Mouse (Mus musculus): ENCODE data around the gene Azi2. TPM values are rescaled to one million over a fixed set of nuclear protein-coding genes. Genes with fewer than 3 reads are reported as not detected.

Azi2 gene
- polyA plus RNA-seq, 2 experiments: 16.9 to 33.7 TPM

- H3K36me3 ChIP-seq (replicated peaks; ENCODE audit: control insufficient read depth, insufficient read depth, low read depth): peaks cover 6% of the 10 kb centered on the region
- DNase-seq (ENCODE audit: low read depth in 3 of 3, low spot score in 3 of 3) (no peak), ATAC-seq (ENCODE audit: insufficient read depth) (no peak)
- no peak overlapping the region for H3K9ac ChIP-seq (replicated peaks)
- H3K9me3 ChIP-seq (ENCODE audit: control insufficient read depth, low read length): no peaks in the 10 kb centered on the region
- H3K4me1 ChIP-seq (replicated peaks; ENCODE audit: control insufficient read depth in 2 of 2, insufficient read depth in 2 of 2, low read length in 1 of 2): peaks cover 0 to 7% of the 10 kb centered on the region in 2 experiments; a peak in 2 of 4 replicates
- WGBS (ENCODE audit: insufficient replicate concordance): 56% methylated on average over 1 of the region's 1 CpGs
- H3K4me3 ChIP-seq (ENCODE audit: insufficient read depth in 1 of 2, low read depth in 2 of 2, low read length in 2 of 2): no peak overlapping the region
- no peak overlapping the region for H3K27ac ChIP-seq
- H3K4me2 ChIP-seq (ENCODE audit: low read depth): no peak overlapping the region
- TF ChIP-seq CTCF (IDR thresholded peaks at IDR 0.05; ENCODE audit: low read depth): no peak
- no peak for TF ChIP-seq EP300 (IDR thresholded peaks at IDR 0.05; ENCODE audit: low read depth)
- no peaks in the 10 kb centered on the region for H3K27me3 ChIP-seq (ENCODE audit: control insufficient read depth, insufficient read depth, low read length)
Measured at GRCm38 (mm10) chr9:118045011-118045533, 4.8 kb downstream of the Azi2 start.

- peak in 2 of 3 experiments; percentile 10 to 12 for DNase-seq (ENCODE audit: low read depth in 3 of 3, low spot score in 3 of 3)
- no peak overlapping the region for H3K27ac ChIP-seq
- no peak overlapping the region for H3K9ac ChIP-seq (replicated peaks)
- peaks cover 27% of the 10 kb centered on the region for H3K36me3 ChIP-seq (replicated peaks; ENCODE audit: control insufficient read depth, insufficient read depth, low read depth)
- H3K4me3 ChIP-seq (ENCODE audit: insufficient read depth in 1 of 2, low read depth in 2 of 2, low read length in 2 of 2): no peak overlapping the region
- H3K27me3 ChIP-seq (ENCODE audit: control insufficient read depth, insufficient read depth, low read length): no peaks in the 10 kb centered on the region
- ATAC-seq (ENCODE audit: insufficient read depth): no peak
- H3K4me2 ChIP-seq (ENCODE audit: low read depth): no peak overlapping the region
- 31% methylated on average over 1 of the region's 1 CpGs for WGBS (ENCODE audit: insufficient replicate concordance)
- no peaks in the 10 kb centered on the region for H3K9me3 ChIP-seq (ENCODE audit: control insufficient read depth, low read length)
- no peaks in the 10 kb centered on the region for H3K4me1 ChIP-seq (replicated peaks; ENCODE audit: control insufficient read depth in 2 of 2, insufficient read depth in 2 of 2, low read length in 1 of 2)
- TF ChIP-seq CTCF (IDR thresholded peaks at IDR 0.05; ENCODE audit: low read depth): peak; percentile 61
- TF ChIP-seq EP300 (IDR thresholded peaks at IDR 0.05; ENCODE audit: low read depth): no peak
Measured at GRCm38 (mm10) chr9:118053286-118053685, 13.0 kb downstream of the Azi2 start.

- DNase-seq (ENCODE audit: low read depth in 3 of 3, low spot score in 3 of 3) (no peak), ATAC-seq (ENCODE audit: insufficient read depth) (no peak)
- Histone ChIP-seq H3K4me2 (ENCODE audit: low read depth) (no peak overlapping the region), H3K9ac (replicated peaks) (no peak overlapping the region), H3K4me1 (replicated peaks; ENCODE audit: control insufficient read depth in 2 of 2, insufficient read depth in 2 of 2, low read length in 1 of 2) (no peaks in the 10 kb centered on the region), H3K27ac (no peak overlapping the region), H3K27me3 (ENCODE audit: control insufficient read depth, insufficient read depth, low read length) (no peaks in the 10 kb centered on the region), H3K4me3 (ENCODE audit: insufficient read depth in 1 of 2, low read depth in 2 of 2, low read length in 2 of 2) (no peak overlapping the region), H3K9me3 (ENCODE audit: control insufficient read depth, low read length) (no peaks in the 10 kb centered on the region), H3K36me3 (replicated peaks; ENCODE audit: control insufficient read depth, insufficient read depth, low read depth) (peaks cover 17% of the 10 kb centered on the region)
- 71% methylated on average over 3 of the region's 3 CpGs for WGBS (ENCODE audit: insufficient replicate concordance)
- no peak for TF ChIP-seq EP300 (IDR thresholded peaks at IDR 0.05; ENCODE audit: low read depth)
- TF ChIP-seq CTCF (IDR thresholded peaks at IDR 0.05; ENCODE audit: low read depth): no peak
Measured at GRCm38 (mm10) chr9:118059101-118059500, 18.8 kb downstream of the Azi2 start.

- Histone ChIP-seq H3K4me3 (ENCODE audit: insufficient read depth in 1 of 2, low read depth in 2 of 2, low read length in 2 of 2) (no peak overlapping the region), H3K4me1 (replicated peaks; ENCODE audit: control insufficient read depth in 2 of 2, insufficient read depth in 2 of 2, low read length in 1 of 2) (peaks cover 14 to 15% of the 10 kb centered on the region in 2 experiments), H3K9me3 (ENCODE audit: control insufficient read depth, low read length) (no peaks in the 10 kb centered on the region), H3K4me2 (ENCODE audit: low read depth) (no peak overlapping the region), H3K36me3 (replicated peaks; ENCODE audit: control insufficient read depth, insufficient read depth, low read depth) (0 out of 2 replicates have a peak, but pooled peaks cover 3% of the 10 kb centered on the region), H3K9ac (replicated peaks) (no peak overlapping the region), H3K27me3 (ENCODE audit: control insufficient read depth, insufficient read depth, low read length) (no peaks in the 10 kb centered on the region), H3K27ac (no peak overlapping the region)
- ATAC-seq (ENCODE audit: insufficient read depth) (no peak), DNase-seq (ENCODE audit: low read depth in 3 of 3, low spot score in 3 of 3) (no peak)
- TF ChIP-seq CTCF (IDR thresholded peaks at IDR 0.05; ENCODE audit: low read depth) (no peak), EP300 (IDR thresholded peaks at IDR 0.05; ENCODE audit: low read depth) (no peak)
- 84% methylated on average over 6 of the region's 6 CpGs for WGBS (ENCODE audit: insufficient replicate concordance)
Measured at GRCm38 (mm10) chr9:118070442-118070841, 30.1 kb downstream of the Azi2 start.

GRCm38 (mm10) chr9:118071337-118071736 is 31.0 kb downstream of the Azi2 start:
- Histone ChIP-seq H3K36me3 (replicated peaks; ENCODE audit: control insufficient read depth, insufficient read depth, low read depth) (0 out of 2 replicates have a peak, but pooled peaks cover 2% of the 10 kb centered on the region), H3K4me2 (ENCODE audit: low read depth) (no peak overlapping the region), H3K4me3 (ENCODE audit: insufficient read depth in 1 of 2, low read depth in 2 of 2, low read length in 2 of 2) (no peak overlapping the region), H3K9ac (replicated peaks) (no peak overlapping the region), H3K27ac (no peak overlapping the region), H3K27me3 (ENCODE audit: control insufficient read depth, insufficient read depth, low read length) (no peaks in the 10 kb centered on the region), H3K4me1 (replicated peaks; ENCODE audit: control insufficient read depth in 2 of 2, insufficient read depth in 2 of 2, low read length in 1 of 2) (peaks cover 14 to 15% of the 10 kb centered on the region in 2 experiments), H3K9me3 (ENCODE audit: control insufficient read depth, low read length) (no peaks in the 10 kb centered on the region)
- DNase-seq (ENCODE audit: low read depth in 3 of 3, low spot score in 3 of 3) (no peak), ATAC-seq (ENCODE audit: insufficient read depth) (0 out of 2 replicates have a peak, but pooled peaks have one; percentile 7)
- no peak for TF ChIP-seq CTCF (IDR thresholded peaks at IDR 0.05; ENCODE audit: low read depth)
- TF ChIP-seq EP300 (IDR thresholded peaks at IDR 0.05; ENCODE audit: low read depth): no peak
- WGBS (ENCODE audit: insufficient replicate concordance): 54% methylated on average over 3 of the region's 3 CpGs
